Mouse (Mus musculus): ENCODE data around the gene Pold3.

Pold3 gene

DNA sequence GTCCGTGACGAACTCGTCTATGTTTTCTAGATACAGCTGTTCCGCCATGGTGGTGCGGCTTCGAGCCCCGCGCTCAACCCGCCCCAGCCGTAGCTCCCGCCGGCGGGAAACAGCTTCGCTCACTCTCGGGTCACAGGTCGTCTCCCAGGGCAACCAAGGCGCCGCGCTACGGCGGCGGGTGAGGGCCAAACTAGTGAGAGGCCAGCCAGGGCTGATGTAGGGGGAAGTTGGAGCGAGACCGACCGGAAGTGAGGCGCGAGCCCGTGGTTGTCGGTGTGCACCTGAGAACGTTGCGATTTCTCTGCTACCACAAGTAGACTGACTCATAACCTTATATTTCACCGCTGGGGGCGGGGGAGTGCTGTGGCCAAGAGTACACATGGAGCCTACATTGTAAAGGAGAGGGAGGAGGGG lies at the start of gene Pold3:
TSS of gene Pold3 (minus strand) at position 190 of the 414 bp plus-strand sequence.
- DNase-seq (ENCODE audit: low read depth in 1 of 2, low spot score in 2 of 2) = peak; percentile 96 to 98

- no peak for DNase-seq (ENCODE audit: low read depth in 1 of 2, low spot score in 2 of 2)
Measured at GRCm38 (mm10) chr7:100170756-100171155, 49.4 kb upstream of the Pold3 start.

GRCm38 (mm10) chr7:100168654-100169053 lies 47.3 kb upstream of the Pold3 start:
- no peak for DNase-seq (ENCODE audit: low read depth in 1 of 2, low spot score in 2 of 2)

- DNase-seq (ENCODE audit: low read depth in 1 of 2, low spot score in 2 of 2) = no peak
Measured at GRCm38 (mm10) chr7:100163506-100163905, 42.1 kb upstream of the Pold3 start.

GRCm38 (mm10) chr7:100160006-100160405 lies 38.6 kb upstream of the Pold3 start:
- no peak for DNase-seq (ENCODE audit: low read depth in 1 of 2, low spot score in 2 of 2)

GRCm38 (mm10) chr7:100159105-100159841 lies 37.9 kb upstream of the Pold3 start, which contains the start of gene Lipt2:
TSS of gene Lipt2 (plus strand) at chr7:100159277.
- DNase-seq (ENCODE audit: low read depth in 1 of 2, low spot score in 2 of 2) = peak; percentile 59 to 78

- DNase-seq (ENCODE audit: low read depth in 1 of 2, low spot score in 2 of 2) = no peak
Measured at GRCm38 (mm10) chr7:100157669-100158068, 36.3 kb upstream of the Pold3 start.

DNA sequence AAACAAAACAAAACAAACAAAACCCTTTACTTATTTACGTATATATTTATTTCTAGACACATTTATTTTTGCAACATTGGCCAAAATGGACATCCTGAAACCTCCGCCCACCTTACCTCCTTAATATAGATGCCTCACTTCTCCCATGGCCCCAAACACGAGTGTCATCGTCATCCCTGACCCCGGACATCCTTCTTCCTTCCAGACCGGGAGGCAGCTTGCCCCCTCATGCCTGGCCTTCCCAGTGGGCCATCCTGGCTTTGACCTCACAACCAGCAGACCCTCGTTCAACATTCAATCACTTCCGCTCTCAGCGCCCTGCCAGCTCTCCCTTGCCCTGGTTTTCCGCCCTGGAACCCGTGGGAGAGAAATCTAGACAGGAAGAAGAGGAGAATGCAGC lies 29.3 kb upstream of the Pold3 start:
- DNase-seq (ENCODE audit: low read depth in 1 of 2, low spot score in 2 of 2) = no peak

DNA sequence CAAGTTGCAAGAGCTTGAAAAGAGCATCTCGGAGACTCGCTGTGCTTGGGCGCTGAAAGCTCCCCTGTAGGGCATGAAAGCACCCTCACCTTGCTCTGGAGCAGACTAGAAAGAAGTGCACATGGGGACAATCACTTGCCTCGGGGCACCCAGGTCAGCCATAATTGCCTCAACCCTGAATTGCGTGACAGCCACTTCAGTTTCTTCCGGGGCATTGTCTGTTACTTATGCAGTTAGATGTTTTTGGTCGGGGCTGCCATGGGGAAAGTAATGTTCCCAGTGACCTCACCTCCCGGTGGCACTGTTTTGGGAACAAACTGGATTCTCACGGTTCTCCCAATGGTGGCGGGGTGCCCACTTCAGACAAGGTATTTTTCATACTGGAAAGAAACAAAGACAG lies 28.7 kb upstream of the Pold3 start:
- peak in 1 of 2 experiments; percentile 11 for DNase-seq (ENCODE audit: low read depth in 1 of 2, low spot score in 2 of 2)

DNA sequence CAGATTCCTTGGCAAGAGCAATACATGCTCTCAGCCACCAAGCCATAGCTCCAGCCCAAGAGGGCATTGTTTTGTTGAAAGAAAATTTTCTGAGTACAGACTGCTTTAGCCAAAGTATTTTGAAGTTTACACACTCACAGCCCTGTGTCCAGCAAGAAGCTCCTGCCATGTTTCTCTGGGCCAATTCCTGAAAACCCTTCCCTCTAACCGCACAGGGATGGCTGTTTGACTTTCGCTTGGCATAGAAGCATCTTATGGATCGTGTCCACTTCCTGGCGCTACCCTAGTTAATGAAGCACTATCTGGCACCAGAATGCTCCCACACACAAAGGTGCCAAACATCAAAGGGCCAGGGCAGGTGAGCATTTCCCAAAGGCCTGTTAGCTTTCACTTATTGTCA lies 27.2 kb upstream of the Pold3 start:
- no peak for DNase-seq (ENCODE audit: low read depth in 1 of 2, low spot score in 2 of 2)

DNA sequence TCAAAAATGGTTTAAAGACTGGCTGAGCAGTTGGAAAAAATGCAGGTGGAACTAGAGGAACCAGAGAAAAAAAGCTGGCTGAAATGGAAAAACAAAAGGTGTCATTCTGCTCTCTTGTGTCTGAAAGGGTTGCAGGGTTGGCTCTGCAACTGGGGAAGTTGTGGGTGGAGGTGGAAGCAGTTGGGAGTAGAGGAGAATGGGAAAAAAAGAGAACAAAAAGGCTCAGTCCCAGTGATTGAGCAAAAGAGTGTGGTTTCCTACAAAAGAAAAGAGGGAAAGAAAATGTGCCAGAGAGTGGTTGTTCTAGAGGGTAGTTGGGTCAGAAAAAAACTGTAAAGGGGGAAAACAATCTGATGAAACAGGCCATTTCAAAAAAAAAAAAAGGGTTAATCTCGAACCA lies 19.2 kb upstream of the Pold3 start:
- DNase-seq (ENCODE audit: low read depth in 1 of 2, low spot score in 2 of 2) = no peak

DNA sequence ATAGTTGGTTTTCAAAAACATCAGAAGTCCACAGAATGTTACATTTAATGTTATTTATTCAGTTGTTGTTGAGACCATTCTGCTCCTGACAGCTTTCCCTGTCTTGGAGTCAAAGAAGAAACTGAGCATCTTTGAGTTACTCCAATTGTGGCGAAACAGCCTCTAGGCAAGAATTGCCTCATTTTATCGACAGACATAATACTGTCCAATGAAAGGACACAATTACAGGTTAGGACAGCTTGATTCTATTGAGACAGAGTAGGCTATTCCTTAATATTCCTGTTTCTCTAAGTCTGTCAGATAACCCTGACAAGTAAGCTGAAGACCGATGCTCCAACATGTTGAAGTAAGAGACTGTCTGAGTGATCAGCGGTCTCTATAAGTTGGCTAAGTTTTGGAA lies 16.7 kb upstream of the Pold3 start:
- no peak for DNase-seq (ENCODE audit: low read depth in 1 of 2, low spot score in 2 of 2)

- no peak for DNase-seq (ENCODE audit: low read depth in 1 of 2, low spot score in 2 of 2)
Measured at GRCm38 (mm10) chr7:100137038-100137437, 15.7 kb upstream of the Pold3 start.

DNA sequence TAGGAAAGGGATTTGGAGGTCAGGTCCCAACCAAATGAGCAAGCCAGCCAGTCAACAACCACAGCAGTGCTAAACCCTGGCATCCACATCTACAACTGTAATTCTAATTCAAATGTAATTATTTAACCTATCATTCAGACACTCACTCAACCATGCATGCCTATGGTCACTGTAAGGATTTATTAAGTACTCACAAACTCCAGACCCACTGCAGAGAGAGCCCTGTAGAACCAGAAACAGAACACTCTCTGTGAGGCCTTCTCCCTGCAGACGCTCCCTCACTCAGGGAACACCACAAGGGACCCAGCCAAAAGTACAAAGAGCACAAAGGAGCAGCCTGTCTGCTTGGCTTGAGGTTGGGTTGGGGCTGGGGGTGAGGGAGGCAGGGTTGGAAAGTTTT lies 11.0 kb upstream of the Pold3 start:
- DNase-seq (ENCODE audit: low read depth in 1 of 2, low spot score in 2 of 2) = no peak

GRCm38 (mm10) chr7:100130592-100130991 lies 9.2 kb upstream of the Pold3 start:
- no peak for DNase-seq (ENCODE audit: low read depth in 1 of 2, low spot score in 2 of 2)

GRCm38 (mm10) chr7:100128262-100129041 lies 7.1 kb upstream of the Pold3 start:
- no peak for DNase-seq (ENCODE audit: low read depth in 1 of 2, low spot score in 2 of 2)

GRCm38 (mm10) chr7:100126514-100126913 lies 5.1 kb upstream of the Pold3 start:
- no peak for DNase-seq (ENCODE audit: low read depth in 1 of 2, low spot score in 2 of 2)

DNA sequence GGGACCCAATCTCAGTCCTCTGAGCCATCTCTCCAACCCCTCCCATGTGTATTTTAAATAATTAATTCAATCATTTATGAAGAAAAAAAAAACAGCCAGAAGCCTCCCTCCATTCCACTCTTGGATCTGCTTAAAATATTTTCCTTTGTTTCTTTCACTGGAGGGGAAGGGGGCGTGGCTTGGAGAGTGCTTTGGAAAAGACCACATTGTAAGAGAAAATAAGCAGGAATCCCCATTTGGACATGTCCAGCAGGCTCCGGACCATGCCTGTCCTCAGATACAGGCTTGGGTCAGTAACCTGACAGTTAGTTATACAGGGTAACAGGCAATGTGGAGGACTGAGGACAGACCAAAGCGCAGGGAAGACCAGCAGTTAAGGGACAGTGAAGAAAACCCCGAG lies 3.8 kb upstream of the Pold3 start:
- no peak for DNase-seq (ENCODE audit: low read depth in 1 of 2, low spot score in 2 of 2)

GRCm38 (mm10) chr7:100124211-100124610 lies 2.8 kb upstream of the Pold3 start:
- DNase-seq (ENCODE audit: low read depth in 1 of 2, low spot score in 2 of 2) = peak in 1 of 2 experiments; percentile 55

GRCm38 (mm10) chr7:100123486-100123885 lies 2.1 kb upstream of the Pold3 start:
- peak; percentile 19 to 50 for DNase-seq (ENCODE audit: low read depth in 1 of 2, low spot score in 2 of 2)

- DNase-seq (ENCODE audit: low read depth in 1 of 2, low spot score in 2 of 2) = peak in 1 of 2 experiments; percentile 12
Measured at GRCm38 (mm10) chr7:100120791-100121261, 539 bp downstream of the Pold3 start.

DNA sequence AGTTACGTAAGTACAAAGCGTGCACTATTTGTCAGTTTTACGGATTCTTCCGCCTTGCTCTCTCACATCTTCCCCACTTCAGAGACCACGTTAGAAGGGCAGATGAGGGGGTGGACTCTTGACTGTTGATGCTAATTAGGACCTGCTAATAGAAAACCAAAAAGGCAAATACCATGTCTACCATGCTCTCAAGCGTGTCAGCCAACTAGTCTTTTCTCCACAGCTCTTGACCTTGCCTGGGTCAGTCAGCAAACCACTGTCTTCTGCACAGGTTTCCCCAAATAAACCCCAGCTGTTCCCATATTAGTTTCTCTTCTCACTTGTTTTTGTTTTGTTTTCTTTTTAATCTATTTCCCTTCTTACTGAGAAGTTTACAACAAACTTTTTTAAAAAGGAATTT lies 7.1 kb downstream of the Pold3 start:
- DNase-seq (ENCODE audit: low read depth in 1 of 2, low spot score in 2 of 2) = no peak
